Mouse (Mus musculus) olfactory bulb, adult 2 months (tissue): ENCODE results near the gene Fgf13.

ENCODE experiments used
- CTCF ChIP-seq: fragments of 200-500 bp; IDR thresholded peaks from 2 replicates; pipeline ENCODE4 v1.5.1; 2012; ENCODE audit warnings: low read depth, mild to moderate bottlenecking, low read length, moderate library complexity; ENCODE audit not compliant: insufficient read depth
- POLR2A ChIP-seq: fragments of 200-500 bp; IDR thresholded peaks from 2 replicates; pipeline ENCODE4 v1.6.1; 2012; ENCODE audit warnings: mild to moderate bottlenecking, low read depth, low read length, moderate library complexity; ENCODE audit not compliant: insufficient read depth

GRCm38 (mm10) chrX:59606535-59606934, 38.7 kb upstream of the Fgf13 start:
- TF ChIP-seq CTCF (no peak), POLR2A (no peak)
